8 mouse cellular contexts compared by ENCODE assay signal in genomic region chr2:26024138-26025075, GRCm38 (mm10). TPM values are rescaled to one million over a fixed set of nuclear protein-coding genes. Genes with fewer than 3 reads are reported as not detected.
A peak's percentile ranks its signal among the peaks of the same experiment; 100 is the strongest.
DNase-seq lines count a peak whose midpoint lies in the region; ATAC-seq and TF ChIP-seq lines count a peak whose summit lies in the region.

No protein-coding gene starts in this region.

- dilution Hi-C loops in CH12.LX (cut with MboI; ENCODE audit: extremely low pct_ligation_motif_present, extremely low pct_unique_long_range_greater_than_20kb, low sequenced_read_pairs), result no loop called here

- intact Hi-C loops in heart, postnatal 14 days (cut with DNase I), result loop anchor here (1.0 to 5.0 kb wide), 3 partner anchors 42 to 187 kb away; partner anchors contain the start of gene Camsap1
- intact Hi-C loops in left cerebral cortex, postnatal 4 days (cut with DNase I), result loop anchor here (5.0 to 10.0 kb wide), 2 partner anchors 118 to 250 kb away; no protein-coding TSS in a partner anchor

- WGBS in heart, embryonic 12.5 days, result 31% methylated on average over 4 of the region's 4 CpGs

- no peak for ATAC-seq in heart, embryonic 12.5 days (ENCODE audit: insufficient number of reproducible peaks, low FRiP score)

- H3K9me3 ChIP-seq in heart, embryonic 12.5 days (replicated peaks), result no peaks in the 10 kb centered on the region
- no peaks in the 10 kb centered on the region for H3K9me3 ChIP-seq in CH12.LX (replicated peaks; ENCODE audit: low read length)

- no peak overlapping the region for H3K4me2 ChIP-seq in heart, embryonic 12.5 days
- no peak overlapping the region for H3K4me2 ChIP-seq in CH12.LX (ENCODE audit: insufficient read depth, low read depth, poor library complexity, severe bottlenecking)

- no peaks in the 10 kb centered on the region for H3K36me3 ChIP-seq in heart, embryonic 12.5 days
- H3K36me3 ChIP-seq in CH12.LX (replicated peaks in 1 of 2; ENCODE audit: control insufficient read depth in 1 of 2, insufficient read depth in 1 of 2, low read length in 1 of 2), result peaks cover 0 to 4% of the 10 kb centered on the region in 2 experiments

- TF ChIP-seq CTCF in CH12.LX (conservative IDR thresholded peaks at IDR 0.05 in 1 of 2, IDR thresholded peaks at IDR 0.05 in 1 of 2; ENCODE audit: low read depth in 2 of 2, low read length in 2 of 2), result peak; percentile 88 to 98

- peak; percentile 16 to 41 for DNase-seq in heart, postnatal 14 days
- peak; percentile 48 for DNase-seq in CH12.LX (ENCODE audit: extremely low read depth)
- DNase-seq in brain, adult 2 months (ENCODE audit: low read depth, low spot score), result peak; percentile 75
- peak; percentile 58 for DNase-seq in forelimb bud, embryonic 11.5 days (ENCODE audit: low read depth, low spot score)
- peak; percentile 38 for DNase-seq in left cerebral cortex, postnatal 4 days
- peak; percentile 53 to 72 for DNase-seq in right cerebral cortex, postnatal 10 days (ENCODE audit: low spot score in 2 of 2)
- no peak for DNase-seq in urinary bladder, postnatal 4 days (ENCODE audit: low spot score in 2 of 2)

- H3K4me3 ChIP-seq in heart, embryonic 12.5 days, result no peak overlapping the region
- no peak overlapping the region for H3K4me3 ChIP-seq in CH12.LX (replicated peaks in 1 of 3; ENCODE audit: low read depth in 2 of 3, low read length in 2 of 3, poor library complexity in 1 of 3)

- H3K27ac ChIP-seq in heart, embryonic 12.5 days (ENCODE audit: poor library complexity, severe bottlenecking), result no peak overlapping the region
- H3K27ac ChIP-seq in CH12.LX (ENCODE audit: insufficient read depth, low read depth), result no peak overlapping the region

- peaks cover 13% of the 10 kb centered on the region for H3K4me1 ChIP-seq in heart, embryonic 12.5 days (replicated peaks)
- peaks cover 9 to 16% of the 10 kb centered on the region in 2 experiments for H3K4me1 ChIP-seq in CH12.LX (ENCODE audit: control insufficient read depth in 1 of 2, insufficient read depth in 2 of 2)

- no peak for TF ChIP-seq EP300 in CH12.LX (IDR thresholded peaks at IDR 0.05; ENCODE audit: low read length)

- in situ Hi-C loops in CH12.LX (cut with MboI; ENCODE audit: low pct_ligation_motif_present, low pct_unique_long_range_greater_than_20kb, low sequenced_read_pairs), result loop anchor here (10.0 to 25.0 kb wide), 3 partner anchors 120 to 263 kb away; partner anchors contain the start of gene Ccdc187

- no peak overlapping the region for H3K9ac ChIP-seq in heart, embryonic 12.5 days
- H3K9ac ChIP-seq in CH12.LX (ENCODE audit: insufficient read depth, low read depth), result no peak overlapping the region

- H3K27me3 ChIP-seq in heart, embryonic 12.5 days (replicated peaks), result no peaks in the 10 kb centered on the region; the same call in 1 of the 2 replicates
- peaks cover 33% of the 10 kb centered on the region for H3K27me3 ChIP-seq in CH12.LX (replicated peaks)

- peak; percentile 84 for TF ChIP-seq RAD21 in CH12.LX (IDR thresholded peaks at IDR 0.05; ENCODE audit: low read depth, low read length)

- no peak for TF ChIP-seq POLR2A in CH12.LX (IDR thresholded peaks at IDR 0.05; ENCODE audit: low read depth, low read length)

- peaks cover 13% of the 10 kb centered on the region for H3K79me2 ChIP-seq in CH12.LX (replicated peaks; ENCODE audit: control insufficient read depth, extremely low read depth, insufficient read depth, poor library complexity, severe bottlenecking)

TF ChIP-seq in CH12.LX, 34 proteins besides CTCF, POLR2A, EP300 and RAD21:
- TF ChIP-seq ZC3H11A (IDR thresholded peaks at IDR 0.05; ENCODE audit: low read depth, low read length) (no peak), SIN3A (IDR thresholded peaks at IDR 0.05; ENCODE audit: low read length) (no peak), JUND (conservative IDR thresholded peaks at IDR 0.05; ENCODE audit: low read depth, low read length) (no peak), HCFC1 (IDR thresholded peaks at IDR 0.05; ENCODE audit: low read depth, low read length) (no peak), ZNF384 (IDR thresholded peaks at IDR 0.05; ENCODE audit: low read depth, low read length) (no peak), ETS1 (conservative IDR thresholded peaks at IDR 0.05; ENCODE audit: low read depth, low read length) (no peak), MAX (IDR thresholded peaks at IDR 0.05; ENCODE audit: low read length) (no peak), RCOR1 (conservative IDR thresholded peaks at IDR 0.05; ENCODE audit: low read depth, low read length) (no peak), MAFK (IDR thresholded peaks at IDR 0.05; ENCODE audit: insufficient replicate concordance, low read length) (no peak), MEF2A (IDR thresholded peaks at IDR 0.05; ENCODE audit: borderline replicate concordance, low read depth, low read length) (no peak), SMC3 (IDR thresholded peaks at IDR 0.05; ENCODE audit: low read depth, low read length) (peak; percentile 81), MAZ (IDR thresholded peaks at IDR 0.05; ENCODE audit: low read depth, low read length) (no peak), MYC (IDR thresholded peaks at IDR 0.05; ENCODE audit: low read depth, low read length) (no peak), ZKSCAN1 (IDR thresholded peaks at IDR 0.05; ENCODE audit: borderline replicate concordance, low read depth, low read length) (no peak), TCF12 (IDR thresholded peaks at IDR 0.05; ENCODE audit: low read depth, low read length) (0 out of 2 replicates have a peak, but pooled peaks have one; percentile 8)

RNA-seq across cellular contexts. Expression of gene Ubac1, which starts 2.9 kb away (rescaled TPM):
- 10 to 100 TPM; 82.3 to 86.5 TPM for total RNA-seq in heart, postnatal 14 days (2021)
- 107 and 111 TPM in 2 replicates for polyA plus RNA-seq in heart, embryonic 12.5 days (2016; fragmentation: Nextera tagmentation; extraction: Ambion mirVana)
- total RNA-seq in CH12.LX (2012; rRNA removed) (90.0 and 92.0 TPM in 2 replicates), CH12.LX (2014; rRNA removed) (80.3 and 80.5 TPM in 2 replicates)
- 88.9 and 99.7 TPM in 2 replicates for polyA plus RNA-seq in CH12.LX (2012; ENCODE audit: insufficient read length, low read depth)
- total RNA-seq in left cerebral cortex, postnatal 4 days (2021), result 10 to 100 TPM; 90.5 to 92.0 TPM

RNA-seq across cellular contexts. Expression of gene Camsap1, which starts 41.3 kb away (rescaled TPM):
- 10 to 100 TPM; 28.4 to 37.7 TPM for total RNA-seq in heart, postnatal 14 days (2021)
- polyA plus RNA-seq in heart, embryonic 12.5 days (2016; fragmentation: Nextera tagmentation; extraction: Ambion mirVana), result 17.9 and 22.1 TPM in 2 replicates
- 13.8 and 17.2 TPM in 2 replicates for total RNA-seq in CH12.LX (2012; rRNA removed)
- total RNA-seq in CH12.LX (2014; rRNA removed), result 6.2 and 6.9 TPM in 2 replicates
- polyA plus RNA-seq in CH12.LX (2012; ENCODE audit: insufficient read length, low read depth), result 22.1 and 23.4 TPM in 2 replicates
- 100 to 1,000 TPM; 195 to 203 TPM for total RNA-seq in left cerebral cortex, postnatal 4 days (2021)

Comparison
In these comparisons a context has a peak if more than half of its experiments do, and no peak if none do; other contexts are left out.
1. DNase-seq: peak in heart, postnatal 14 days (2 of 2), CH12.LX (single experiment), brain, adult 2 months (single experiment), forelimb bud, embryonic 11.5 days (single experiment), left cerebral cortex, postnatal 4 days (single experiment) and right cerebral cortex, postnatal 10 days (2 of 2); none in urinary bladder, postnatal 4 days (0 of 2).
2. RNA of gene Camsap1, which starts 41.3 kb away (total RNA-seq): 195 to 203 TPM in left cerebral cortex, postnatal 4 days; 28.4 to 37.7 TPM in heart, postnatal 14 days and 6.2 to 17.2 TPM in CH12.LX; every median in the first group is over 4 times any median in the second.